Comparison of ENCODE assay signal across 18 mouse cellular contexts in the genomic region with DNA sequence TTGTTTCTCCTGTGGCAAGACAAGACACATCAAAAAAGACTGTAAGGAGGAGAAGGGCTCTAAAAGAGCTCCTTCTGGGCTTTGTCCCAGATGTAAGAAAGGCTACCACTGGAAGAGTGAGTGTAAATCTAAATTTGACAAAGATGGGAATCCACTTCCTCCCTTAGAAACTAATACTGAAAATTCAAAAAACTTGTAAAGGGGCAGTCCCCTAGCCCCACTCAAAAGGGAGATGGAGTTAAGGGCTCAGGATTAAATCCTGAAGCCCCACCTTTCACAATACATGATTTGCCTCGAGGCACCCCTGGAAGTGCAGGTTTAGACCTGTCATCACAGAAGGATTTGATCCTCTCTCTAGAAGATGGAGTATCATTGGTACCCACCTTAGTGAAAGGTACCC.
"Had no signal": no experiment of that assay in that cellular context is flagged by ENCODE, and none has a peak within 500 bp of the region (broad histone marks: within the 10 kb centered on the region; RNA-seq: fewer than 3 reads in every experiment).

No protein-coding gene starts in this region.

- H3K4me3 ChIP-seq: liver, embryonic 15.5 days; lung, embryonic 15.5 days; megakaryocyte, embryonic 14.5 days; midbrain, embryonic 13.5 days; midbrain, embryonic 15.5 days; neural tube, embryonic 12.5 days had no signal

- H3K9ac ChIP-seq: liver, embryonic 15.5 days; liver, postnatal 0 days; lung, embryonic 15.5 days; midbrain, embryonic 13.5 days; midbrain, embryonic 15.5 days; neural tube, embryonic 12.5 days had no signal

- H3K9me3 ChIP-seq: liver, embryonic 15.5 days; lung, embryonic 15.5 days had no signal

- ATAC-seq: liver, postnatal 0 days; lung, postnatal 0 days; midbrain, embryonic 13.5 days; midbrain, embryonic 15.5 days had no signal

- DNase-seq: liver, postnatal 0 days; lung, adult 2 months; lung, postnatal 14 days; lung, postnatal 36 days; right cerebral cortex, postnatal 14 days; spleen, adult 18-20 months; thymus, adult 18-20 months; thymus, postnatal 14 days; thymus, postnatal 36 days had no signal

- H3K4me1 ChIP-seq: lung, embryonic 15.5 days; midbrain, embryonic 13.5 days; midbrain, embryonic 15.5 days; neural tube, embryonic 12.5 days had no signal

- H3K27me3 ChIP-seq: liver, embryonic 15.5 days; lung, embryonic 15.5 days; megakaryocyte, embryonic 14.5 days; midbrain, embryonic 13.5 days; midbrain, embryonic 15.5 days; neural tube, embryonic 12.5 days had no signal

- H3K27ac ChIP-seq: liver, embryonic 15.5 days; lung, embryonic 15.5 days; macrophage; midbrain, embryonic 13.5 days; midbrain, embryonic 15.5 days; neural tube, embryonic 12.5 days had no signal

- H3K36me3 ChIP-seq: liver, embryonic 15.5 days; lung, embryonic 15.5 days; midbrain, embryonic 13.5 days; midbrain, embryonic 15.5 days; neural tube, embryonic 12.5 days had no signal

- H3K4me2 ChIP-seq: liver, embryonic 15.5 days; lung, embryonic 15.5 days; midbrain, embryonic 11.5 days; midbrain, embryonic 13.5 days; midbrain, embryonic 15.5 days; neural tube, embryonic 12.5 days had no signal
